Mouse (Mus musculus) 3T3-L1 (cell line): Measurements from ENCODE around the gene Ccsap.

ENCODE experiments used
- DNase-seq: peaks from one replicate; pipeline ENCODE4 v3.0.0-alpha.2; 2015; ENCODE audit warnings: low read depth, low spot score

The Ccsap gene

DNA sequence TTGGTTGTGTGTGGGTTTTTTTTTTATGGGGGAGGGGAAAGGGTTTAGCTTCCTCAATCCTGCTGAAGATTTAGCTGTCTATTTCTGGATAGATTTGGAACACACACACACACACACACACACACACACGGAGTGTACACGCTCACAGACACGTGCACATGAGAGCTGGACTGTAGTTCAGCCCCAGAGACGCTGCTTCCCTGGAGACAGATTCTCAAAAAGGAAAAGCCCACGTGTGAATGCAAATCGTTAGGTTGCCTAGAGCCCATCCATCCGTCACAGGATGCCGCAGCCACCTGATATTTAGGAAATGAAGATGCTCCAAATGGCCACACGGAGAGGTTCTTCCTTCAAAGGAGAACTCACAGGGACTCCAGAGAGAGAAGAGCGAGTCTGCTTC is 20.3 kb upstream of the Ccsap start:
- DNase-seq, result no peak

DNA sequence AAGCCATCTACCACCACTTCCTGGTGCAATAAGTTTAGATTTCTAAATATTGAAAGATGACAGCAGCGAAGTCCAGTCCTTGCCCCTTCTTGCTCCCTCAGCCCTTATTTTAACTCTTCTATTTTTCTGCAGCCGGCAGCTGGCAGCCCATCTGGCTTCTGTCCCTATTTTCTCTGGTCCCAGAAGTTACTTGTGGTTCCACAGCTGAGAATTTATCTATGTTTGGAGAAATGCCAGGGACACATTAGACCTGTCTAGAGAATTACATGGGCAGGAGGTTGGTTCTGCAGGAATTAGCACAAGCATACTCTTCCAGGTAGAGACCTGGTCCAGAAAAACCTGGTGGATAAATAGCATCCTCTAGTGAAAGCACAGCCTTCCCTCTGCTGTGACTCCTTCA is 17.9 kb upstream of the Ccsap start:
- DNase-seq, result no peak

DNA sequence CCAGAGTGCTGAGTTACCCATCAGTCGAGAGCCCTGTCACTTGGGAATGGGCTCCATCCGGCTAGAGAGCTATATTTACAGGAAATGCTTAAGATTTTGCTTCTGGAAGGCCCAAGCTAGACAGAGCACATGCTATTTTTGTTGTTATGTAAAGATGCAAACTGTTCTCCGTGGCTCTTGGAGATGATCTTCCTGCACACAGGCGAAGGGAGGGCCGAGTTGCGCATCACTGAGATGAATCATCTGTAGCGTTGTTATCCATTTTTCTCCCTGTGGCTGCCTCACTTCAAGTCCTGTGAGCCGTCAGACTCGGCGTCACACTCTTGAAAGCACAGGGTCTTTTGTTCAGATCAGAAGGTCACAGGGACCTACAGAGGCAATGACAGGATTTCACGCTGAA is 14.3 kb upstream of the Ccsap start:
- no peak for DNase-seq

DNA sequence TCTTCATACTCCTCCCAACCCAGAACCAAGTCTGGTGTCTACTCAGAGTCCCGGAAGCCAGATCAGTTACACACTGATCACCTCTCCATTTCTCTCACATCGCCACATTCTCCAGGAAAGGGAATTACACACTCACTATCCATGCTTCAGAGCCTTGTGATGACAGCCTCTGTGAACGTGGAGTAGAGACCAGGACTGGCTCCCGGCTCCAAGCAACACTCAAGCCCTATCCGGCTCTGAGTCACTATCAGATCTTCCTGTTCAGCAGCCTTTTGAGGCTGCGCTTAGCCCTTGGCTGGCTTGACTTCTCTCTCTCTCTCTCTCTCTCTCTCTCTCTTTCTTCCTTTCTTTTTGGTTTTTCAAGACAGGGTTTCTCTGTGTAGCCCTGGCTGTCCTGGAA is 13.4 kb upstream of the Ccsap start:
- DNase-seq, result peak; percentile 51

DNA sequence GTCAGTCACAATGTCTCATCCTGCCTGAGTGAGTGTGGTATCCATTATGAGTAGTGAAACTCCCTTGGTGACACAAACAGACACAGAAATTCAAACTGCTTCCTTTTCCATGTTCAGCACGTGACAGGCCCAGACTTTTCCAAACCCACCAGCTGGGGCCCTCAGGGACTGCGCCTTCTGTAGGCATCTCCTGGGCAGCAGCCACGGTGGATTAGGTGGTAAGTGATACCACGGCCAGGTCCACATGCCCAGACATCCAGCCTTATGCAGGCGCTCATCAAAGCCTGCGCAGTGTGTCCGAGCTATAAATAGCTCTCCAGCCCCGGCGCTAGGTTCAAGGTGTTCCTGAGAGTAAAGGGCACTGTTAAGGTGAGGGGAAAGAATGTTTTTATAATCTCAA is 12.0 kb upstream of the Ccsap start:
- no peak for DNase-seq

DNA sequence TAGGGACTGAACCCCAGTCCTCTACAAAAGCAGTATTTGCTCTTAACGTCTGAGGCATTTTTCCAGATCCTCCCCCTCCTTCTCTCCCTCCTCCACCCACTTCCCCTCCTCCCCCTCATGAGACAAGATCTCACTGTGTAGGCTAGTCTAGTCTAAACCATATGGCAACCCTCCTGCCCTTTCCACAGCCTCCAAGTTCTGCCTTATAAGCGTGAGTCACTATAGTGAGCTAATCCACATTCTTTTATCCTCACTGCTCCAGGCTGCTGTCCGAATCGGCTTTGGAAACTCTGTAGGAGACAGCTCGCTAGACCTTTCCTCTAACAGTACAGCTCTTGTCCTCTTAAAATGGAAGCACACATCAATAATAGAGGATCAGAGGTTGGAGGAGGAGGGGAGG is 7.0 kb upstream of the Ccsap start:
- DNase-seq, result peak; percentile 92

DNA sequence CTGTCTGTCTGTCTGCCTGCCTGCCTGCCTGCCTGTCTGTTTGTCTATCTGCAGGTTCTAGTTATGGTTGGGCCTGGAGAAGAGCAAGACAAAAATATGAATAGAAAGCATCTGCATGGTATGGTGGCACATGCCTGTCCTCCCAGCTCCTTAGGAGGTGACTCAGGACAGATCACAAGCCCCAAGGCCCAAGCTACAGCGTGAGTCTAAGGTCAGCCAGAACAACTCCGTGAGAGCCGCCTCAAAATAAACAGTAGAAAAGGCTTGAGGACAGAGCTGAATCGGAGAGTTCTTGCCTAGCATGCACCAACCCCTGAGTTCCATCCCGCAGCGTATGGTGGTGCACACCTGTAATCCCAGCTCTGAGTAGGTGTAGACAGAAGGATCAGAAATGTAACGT is 5.8 kb upstream of the Ccsap start:
- DNase-seq, result no peak

DNA sequence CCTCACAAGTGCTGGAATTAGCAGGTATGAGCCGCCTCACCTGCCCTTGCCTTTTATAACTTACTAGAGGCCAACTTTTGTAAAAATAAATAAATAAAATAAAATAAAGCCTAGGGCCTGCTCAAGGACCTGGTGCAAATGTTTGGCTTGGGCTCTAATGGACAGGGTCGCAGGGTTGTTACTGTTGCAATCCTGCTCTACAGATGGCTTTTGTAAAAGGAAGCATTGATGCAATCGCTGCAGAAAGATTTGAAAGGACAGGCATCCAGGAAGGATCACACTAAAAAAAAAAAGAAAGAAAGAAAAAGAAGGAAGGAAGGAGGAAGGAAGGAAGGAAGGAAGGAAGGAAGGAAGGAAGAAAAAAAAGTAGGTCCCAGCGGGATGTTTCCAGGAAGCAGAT is 377 bp upstream of the Ccsap start:
- no peak for DNase-seq

DNA sequence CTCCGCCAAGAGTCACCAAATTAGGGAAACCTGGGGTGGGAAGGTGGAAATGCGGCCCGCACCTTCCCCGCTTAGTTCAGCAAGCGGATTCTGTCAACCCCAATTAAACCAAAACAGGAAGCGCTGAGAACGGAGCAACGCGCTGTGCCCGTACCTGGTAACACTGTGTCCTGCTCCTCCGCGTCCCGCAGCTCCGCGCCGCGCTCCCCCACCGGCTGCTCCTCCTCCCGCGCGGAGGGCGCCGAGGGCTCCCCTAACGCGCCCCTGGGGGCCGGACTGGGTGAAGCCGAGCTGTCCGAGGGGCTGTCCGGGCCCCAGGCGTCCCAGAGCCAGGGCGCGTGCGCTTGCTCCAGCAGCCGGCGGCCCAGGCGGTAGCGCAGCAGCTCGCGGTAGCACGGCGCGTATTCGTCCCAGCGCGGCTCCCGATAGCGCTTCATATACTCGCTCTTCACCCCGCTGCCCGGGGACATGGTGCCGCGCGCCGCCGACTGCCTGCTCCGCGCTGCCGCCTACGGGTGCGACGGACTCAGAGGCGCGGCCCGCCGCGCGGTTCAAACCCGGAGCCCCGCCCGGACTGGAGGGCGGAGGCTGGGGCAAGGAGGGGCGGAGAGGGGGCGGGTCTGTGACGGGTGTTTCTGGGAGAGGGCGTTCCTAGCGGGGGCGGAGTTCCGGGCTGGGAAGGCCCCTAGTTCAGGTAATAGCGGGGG is 915 bp downstream of the Ccsap start:
- DNase-seq, result peak; percentile 85

DNA sequence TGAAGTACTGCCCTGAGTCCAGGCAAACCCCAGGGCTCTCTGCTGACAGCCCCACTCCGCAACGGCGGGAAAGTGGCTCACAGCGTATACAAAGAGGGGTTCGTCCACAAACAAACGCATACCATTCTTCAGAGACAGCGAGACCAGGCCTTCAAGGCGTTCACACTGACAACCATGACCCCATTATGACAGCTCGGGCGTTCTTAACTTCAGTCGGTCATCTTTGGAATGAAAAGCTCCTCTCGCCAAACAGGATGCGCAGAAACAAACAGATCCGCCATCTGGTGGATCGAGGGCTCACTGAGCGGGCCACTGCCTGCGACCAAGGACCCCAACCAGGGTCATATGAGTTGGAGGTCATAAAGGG is 1.5 kb downstream of the Ccsap start:
- DNase-seq, result peak; percentile 36

DNA sequence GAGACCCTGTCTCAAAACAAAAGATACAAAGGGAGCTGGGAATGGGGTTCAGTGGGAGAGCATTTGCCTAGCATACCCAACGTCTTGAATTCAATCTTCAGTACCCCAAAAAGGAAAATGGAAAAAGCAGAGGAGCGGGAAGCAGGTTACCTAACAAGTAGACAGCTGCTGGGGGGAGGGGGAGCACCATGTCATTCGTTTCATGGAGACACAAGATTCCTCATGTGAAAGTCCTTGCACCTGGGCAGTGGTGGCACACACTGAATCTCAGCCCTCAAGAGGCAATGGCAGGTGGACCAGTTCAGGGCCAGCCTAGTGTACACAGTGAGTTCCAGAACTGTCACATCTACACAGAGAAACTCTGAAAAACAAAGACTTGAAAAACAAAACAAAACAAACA is 2.6 kb downstream of the Ccsap start:
- no peak for DNase-seq

DNA sequence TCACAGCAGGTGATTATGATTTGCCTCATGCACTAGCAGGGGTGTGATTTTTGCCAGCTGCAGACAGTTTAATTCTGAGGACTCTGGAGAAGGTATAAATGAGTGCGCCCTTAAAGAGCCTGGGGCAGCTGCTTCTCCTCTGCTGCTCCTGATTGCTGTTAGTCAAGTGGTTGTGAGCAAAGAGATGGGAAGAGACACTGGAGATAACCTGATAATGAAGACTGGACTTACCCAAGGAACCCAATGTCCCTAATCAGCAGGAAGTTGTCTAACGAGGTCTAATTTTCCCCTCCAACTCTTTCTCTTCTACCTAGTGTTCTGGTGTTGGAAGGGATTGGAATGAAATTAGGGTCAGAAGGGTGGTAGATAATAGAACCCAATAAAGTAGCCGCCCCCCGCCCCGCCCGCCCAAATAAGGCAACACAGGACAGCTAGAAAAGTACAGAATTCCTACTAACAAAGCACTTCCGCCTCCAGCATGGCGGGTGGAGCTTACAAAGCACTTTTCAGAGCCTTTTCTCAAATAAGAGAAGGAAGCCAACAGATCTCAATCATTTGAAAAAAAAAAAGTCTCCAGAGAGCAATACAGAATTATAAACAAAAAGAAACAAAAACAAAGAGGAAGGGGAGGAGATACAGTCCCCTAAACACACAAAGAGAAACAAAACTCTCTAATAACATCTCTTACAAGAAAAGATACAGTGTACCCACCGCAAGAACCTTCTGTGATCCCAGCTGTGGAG is 5.1 kb downstream of the Ccsap start:
- DNase-seq, result no peak

DNA sequence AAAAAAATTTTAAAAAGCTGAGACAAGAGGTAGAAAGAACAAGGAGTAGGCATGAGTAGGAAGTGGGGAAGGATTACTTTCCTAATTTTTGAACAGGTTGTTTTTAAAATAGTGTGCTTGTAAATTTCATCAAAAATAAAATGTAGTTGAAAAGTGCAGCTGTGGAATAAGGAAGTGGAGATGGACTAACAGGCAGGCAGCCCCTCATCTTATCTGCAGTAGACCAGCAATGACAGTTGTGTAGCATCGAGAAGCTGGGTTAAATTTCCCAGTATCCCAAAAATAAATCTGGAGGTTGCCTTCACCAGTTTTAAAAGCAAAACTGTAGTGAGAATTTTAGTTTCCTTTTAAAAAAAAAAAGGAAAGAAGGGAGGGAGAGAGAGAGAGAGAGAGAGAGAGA is 5.8 kb downstream of the Ccsap start:
- no peak for DNase-seq

DNA sequence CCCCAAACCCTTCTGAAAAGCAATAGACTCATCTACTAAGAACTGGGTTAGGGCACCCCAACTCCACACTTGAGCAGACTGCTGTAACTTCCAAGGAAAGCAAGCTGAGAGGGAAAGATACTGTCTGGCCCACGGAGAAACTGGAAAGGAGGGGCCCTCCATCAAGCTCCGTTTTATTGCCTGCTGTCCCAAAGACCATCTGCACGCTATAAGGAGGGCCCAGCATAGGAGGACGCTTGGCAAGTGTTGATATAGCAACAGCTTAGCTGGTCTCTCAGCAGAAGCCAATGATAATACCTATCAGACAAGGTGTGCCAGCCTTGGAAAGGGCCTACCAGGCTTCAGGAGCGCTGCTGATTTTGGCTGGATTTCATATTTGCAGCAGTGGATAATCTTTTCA is 8.4 kb downstream of the Ccsap start:
- no peak for DNase-seq

DNA sequence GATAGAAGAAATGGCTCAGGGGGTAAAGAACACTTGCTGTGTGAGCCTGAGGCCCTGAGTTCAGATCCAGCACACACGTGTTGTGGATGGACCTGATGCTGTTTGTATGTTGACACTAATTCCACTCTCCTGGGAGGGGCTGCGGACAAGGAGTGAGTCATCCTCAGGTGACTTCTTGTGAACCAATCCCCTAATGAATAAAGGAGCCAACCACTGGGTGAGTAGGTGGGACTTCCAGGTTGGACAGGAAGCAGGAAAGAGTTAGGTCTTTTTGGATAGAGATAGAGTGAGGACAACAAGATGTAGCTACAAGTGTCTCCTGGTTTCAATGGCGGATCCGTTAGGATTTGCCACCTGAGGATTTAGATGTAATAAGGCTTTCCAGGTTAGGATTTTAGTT is 10.7 kb downstream of the Ccsap start:
- no peak for DNase-seq

DNA sequence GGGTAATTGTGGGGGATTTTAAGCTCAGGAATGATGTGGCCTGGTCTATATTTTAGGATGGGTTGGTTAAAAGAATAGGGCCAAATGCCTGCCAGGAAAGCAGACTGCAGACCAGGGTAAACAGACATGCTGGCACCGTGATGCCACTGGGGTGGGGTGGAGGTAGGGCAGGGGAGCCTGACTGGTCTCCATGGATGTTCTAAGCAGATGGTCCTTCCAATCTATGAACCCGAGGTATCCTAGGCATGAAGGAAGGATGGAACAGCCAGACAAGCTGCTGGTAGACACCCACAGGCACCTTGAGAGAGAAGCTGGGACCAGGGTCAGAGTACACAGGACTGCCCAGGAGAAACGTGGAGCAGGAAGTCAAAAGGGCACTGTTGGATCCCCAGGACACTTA is 12.5 kb downstream of the Ccsap start:
- DNase-seq, result no peak

DNA sequence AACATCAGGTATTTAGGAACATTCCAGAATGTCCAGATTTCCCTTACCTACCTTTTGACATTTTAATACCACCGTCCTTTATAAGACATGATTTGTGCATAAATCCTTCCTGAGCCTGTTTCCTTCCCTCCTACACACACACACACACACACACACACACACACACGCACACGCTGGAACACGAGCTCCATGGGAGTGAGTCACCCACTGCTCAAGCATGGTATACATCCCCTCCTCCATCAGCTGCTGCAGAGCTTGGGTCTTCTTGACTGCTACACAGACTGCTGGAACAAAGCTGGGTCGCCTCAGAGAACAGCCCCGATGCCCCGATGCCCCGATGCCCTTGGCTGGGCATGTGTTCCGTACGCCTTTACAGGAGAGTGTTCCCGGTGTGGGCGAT is 13.5 kb downstream of the Ccsap start:
- no peak for DNase-seq

DNA sequence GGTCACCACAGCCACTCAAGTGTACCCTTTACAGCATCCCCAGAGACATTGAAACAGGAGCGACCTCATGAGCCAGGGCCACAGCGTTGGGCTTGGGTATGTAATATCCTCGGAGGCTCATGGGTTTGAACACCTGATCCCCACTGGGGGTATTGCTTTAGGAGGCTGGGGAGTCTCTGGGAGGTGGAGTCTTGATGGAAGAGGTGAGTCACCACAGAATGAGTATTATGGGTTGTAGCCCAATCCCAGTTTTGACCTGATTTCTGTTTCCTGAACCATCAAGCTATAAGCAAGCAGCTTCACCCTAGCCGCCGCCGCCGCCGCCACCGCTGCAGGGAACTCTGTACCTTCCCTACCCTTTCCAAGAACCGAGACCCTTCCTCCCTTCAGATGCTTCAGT is 14.0 kb downstream of the Ccsap start:
- DNase-seq, result no peak

DNA sequence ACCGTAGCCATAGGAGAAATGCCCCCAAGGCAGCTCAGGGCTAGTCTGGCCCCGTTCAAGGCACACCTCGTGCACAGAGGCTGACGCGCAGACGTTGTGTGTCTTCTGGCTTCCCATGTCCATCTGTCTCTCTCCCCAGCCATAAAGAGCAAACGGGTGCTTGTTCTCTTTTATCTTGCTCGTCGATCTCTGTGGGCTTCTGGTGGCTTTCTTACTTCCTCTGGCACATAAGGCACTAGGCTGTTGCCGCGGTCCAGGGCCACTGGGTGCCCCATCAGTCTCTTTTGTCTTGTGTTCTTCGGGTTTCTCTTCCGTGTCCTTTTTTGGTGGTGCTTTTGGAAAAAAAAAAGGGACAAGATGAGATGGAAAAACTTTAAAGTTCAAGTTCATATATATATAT is 14.9 kb downstream of the Ccsap start:
- no peak for DNase-seq

DNA sequence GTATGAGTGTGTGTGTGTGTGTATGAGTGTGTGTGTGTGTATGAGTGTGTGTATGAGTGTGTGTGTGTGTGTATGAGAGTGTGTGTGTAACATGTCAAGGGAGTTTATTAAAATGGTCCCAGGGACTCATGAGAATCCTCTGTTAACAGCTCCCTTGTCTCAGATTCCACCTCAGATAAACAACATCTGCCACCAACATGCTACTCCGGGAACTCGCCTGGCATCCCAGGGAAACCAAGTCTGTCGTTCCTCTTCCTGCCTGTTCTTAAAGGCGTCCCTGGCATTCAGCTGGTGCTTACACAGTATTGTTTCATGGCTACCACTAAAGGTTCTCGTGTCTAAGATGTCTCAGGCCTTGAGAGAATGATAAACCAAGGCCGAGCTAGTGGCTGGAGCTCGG is 15.7 kb downstream of the Ccsap start:
- DNase-seq, result no peak

DNA sequence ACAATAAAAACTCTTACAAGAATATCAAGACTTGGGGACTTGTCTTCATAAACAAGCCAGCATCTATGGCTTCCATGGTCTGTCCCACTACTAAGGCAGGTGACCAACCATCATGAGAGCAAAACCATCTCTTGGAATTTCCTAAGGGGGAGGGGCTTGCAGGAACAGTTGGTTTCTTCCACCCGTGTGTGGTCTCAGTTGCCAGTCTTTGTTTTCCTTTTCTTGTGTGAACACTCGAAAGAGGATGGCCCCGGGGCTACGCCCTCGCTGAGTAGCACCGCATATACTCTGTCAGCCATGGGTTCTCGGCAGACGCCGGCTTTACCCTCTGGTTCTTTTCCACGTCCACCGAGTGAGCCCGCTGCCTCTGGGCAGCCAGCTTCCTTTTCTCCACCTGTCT is 17.9 kb downstream of the Ccsap start:
- DNase-seq, result no peak

DNA sequence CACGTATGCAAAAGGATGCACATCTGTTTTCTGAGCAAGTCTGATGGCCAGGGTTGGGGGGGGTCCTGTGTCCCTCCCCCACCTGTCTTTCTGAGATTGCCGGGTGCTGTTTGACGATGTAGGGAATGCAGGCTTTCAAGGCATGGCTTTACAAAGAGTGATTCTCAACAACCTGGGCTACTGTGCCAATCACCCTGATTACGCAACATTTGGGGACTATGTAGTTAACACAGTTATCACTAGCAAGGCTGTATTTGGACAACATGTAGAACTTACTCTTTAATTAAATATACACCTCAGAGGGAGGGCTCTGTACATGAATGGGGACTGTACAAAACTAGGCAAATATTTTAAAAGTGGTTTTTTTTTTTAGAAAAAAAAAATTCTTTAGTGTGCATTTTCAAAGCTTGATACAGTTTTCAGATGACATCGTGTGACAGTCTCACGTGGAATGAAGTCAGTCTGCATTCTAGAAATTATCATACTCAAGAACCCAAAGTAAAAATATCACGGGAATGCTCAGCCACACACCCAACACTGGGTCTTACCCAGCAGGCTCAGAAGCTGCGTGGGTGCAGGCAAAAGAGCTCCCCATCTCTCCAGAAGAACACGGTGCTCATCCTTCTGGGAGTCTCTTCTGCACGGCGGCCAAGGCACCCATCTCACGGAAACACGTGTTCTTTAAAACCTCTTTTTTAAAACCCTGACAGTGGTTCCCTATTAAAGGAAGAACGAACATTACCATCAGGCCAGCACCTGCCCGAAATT is 19.2 kb downstream of the Ccsap start:
- no peak for DNase-seq

DNA sequence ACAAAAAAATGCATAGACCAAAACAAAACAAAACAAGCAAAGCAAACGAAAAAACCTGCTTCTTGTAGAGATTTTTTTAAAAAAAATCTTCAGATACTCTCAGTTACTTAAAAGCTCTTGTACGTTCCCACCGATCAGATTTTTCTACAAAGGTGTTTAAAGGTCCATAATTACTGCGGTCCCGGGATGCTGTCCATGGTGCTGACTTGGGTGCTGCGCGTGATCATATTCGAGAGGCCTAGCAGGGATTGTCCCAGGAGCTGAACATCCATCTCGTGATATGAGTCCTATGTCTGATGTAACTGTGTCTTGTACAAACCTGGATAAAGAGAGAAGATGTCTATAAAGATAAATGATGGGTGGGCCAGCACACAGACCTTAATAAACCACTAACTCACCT is 21.5 kb downstream of the Ccsap start:
- peak; percentile 26 for DNase-seq
